Mouse (Mus musculus) liver, embryonic 14.5 days (tissue): ENCODE measurements around the gene Lrrc4b.

Experiments
- CTCF ChIP-seq: IDR thresholded peaks from 2 replicates; pipeline ENCODE4 v1.5.1; 2016; ENCODE audit warnings: antibody characterized with exemption, low read depth, control low read depth
- EP300 ChIP-seq: IDR thresholded peaks from 2 replicates; pipeline ENCODE4 v1.6.1; 2016; ENCODE audit warnings: antibody characterized with exemption, low read depth

GRCm38 (mm10) chr7:44437188-44437587, 8.4 kb downstream of the Lrrc4b start:
- no peak for TF ChIP-seq CTCF
- TF ChIP-seq EP300: no peak
